Mouse (Mus musculus): ENCODE results near the gene Tex50.

The Tex50 gene

DNA sequence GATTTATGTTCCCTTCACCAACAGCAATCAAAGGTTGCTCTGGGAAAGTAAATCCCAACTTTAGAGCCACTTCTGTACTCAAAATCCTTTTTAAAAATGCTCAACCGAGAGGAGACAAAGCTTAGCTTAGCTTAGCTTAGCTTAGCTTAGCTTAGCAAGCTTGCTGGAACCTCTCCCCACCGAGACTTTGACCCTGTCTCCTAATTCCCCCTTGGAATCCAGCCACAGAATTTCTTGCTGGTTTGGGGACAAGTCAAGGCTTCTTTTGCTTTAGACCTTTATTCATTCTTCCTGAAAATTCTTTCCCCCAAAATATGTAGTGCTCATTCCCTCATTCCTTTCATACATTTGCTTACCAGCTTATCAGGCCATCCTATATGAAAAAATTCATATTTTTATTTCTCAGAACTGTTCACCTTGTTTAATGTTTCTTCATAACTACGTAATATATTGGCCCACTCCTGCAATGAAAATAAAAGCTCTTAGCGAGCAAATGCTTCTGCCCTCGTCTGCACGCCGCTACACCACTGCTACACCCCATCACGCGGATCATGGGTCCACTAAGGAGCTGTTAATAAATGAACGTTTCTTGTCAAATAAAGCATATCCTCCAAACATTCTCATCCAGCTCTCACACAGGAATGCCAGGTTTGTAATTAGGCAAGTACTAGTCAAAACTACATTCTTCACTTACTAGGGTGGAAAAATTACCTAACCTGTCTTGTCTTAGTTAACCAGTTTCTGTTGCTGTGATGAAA is 36.3 kb downstream of the Tex50 start:
- no peak for DNase-seq (ENCODE audit: low spot score in 2 of 2)

DNA sequence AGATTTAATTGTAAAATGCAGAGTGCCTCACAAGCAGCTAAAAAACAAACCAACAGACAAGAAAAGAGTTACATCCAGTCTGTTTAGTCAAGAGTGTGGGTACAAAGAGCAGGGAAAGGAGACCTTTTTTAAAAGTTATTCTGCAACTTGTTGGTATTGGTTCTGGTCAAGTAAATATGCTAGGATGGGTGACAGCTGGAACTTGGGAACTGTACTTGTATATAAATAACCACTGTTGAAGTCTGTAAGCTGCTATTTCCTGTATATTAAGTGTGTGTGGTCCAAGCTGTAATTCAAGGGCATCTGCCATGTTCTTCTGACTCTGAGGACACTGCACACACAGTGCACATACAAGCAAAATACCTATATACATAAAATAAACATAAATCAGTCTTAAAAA is 44.5 kb downstream of the Tex50 start:
- DNase-seq (ENCODE audit: low spot score in 2 of 2), result no peak

- DNase-seq (ENCODE audit: low spot score in 2 of 2), result no peak
These were observed 49.9 kb downstream of the Tex50 start for GRCm38 (mm10) chr1:161109216-161109615.
